Mouse (Mus musculus): ENCODE measurements around the gene Isyna1. TPM values are rescaled to one million over a fixed set of nuclear protein-coding genes. Genes with fewer than 3 reads are reported as not detected.

The Isyna1 gene
- polyA plus RNA-seq, 1 experiment from 2014 or later, result 107 TPM

DNA sequence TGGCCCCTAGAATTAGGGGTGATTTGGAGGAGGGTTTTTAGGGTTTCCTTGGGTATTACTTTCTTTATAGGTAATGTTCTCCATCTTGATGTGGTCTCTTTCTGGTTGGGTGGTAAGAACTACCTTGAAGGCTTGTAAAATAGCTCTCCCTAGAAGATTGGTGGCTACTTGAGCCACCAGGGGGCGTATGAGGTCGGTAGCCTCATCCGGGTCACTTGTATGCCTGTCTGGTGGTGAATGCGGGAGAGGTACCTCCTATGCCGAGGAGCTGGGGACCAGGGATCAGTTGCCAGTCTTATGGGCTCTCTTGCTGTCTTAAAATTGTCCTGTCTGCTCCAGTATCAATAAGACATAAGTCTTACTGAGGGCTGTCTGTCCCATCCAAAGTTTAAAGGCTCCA, 30.9 kb downstream of the Isyna1 start:
- Histone ChIP-seq H3K9ac (no peak overlapping the region), H3K27ac (ENCODE audit: low read depth) (no peak overlapping the region), H3K27me3 (ENCODE audit: insufficient read depth, low read length) (no peaks in the 10 kb centered on the region), H3K36me3 (ENCODE audit: insufficient read depth) (no peaks in the 10 kb centered on the region), H3K4me3 (ENCODE audit: low read depth, low read length) (no peak overlapping the region), H3K4me1 (ENCODE audit: insufficient read depth) (no peaks in the 10 kb centered on the region), H3K4me2 (peak overlapping the region; percentile 25; the same call in 1 of the 2 replicates), H3K9me3 (ENCODE audit: low read depth, low read length) (no peaks in the 10 kb centered on the region)
- DNase-seq, result peak; percentile 83
- TF ChIP-seq CTCF (IDR thresholded peaks at IDR 0.05; ENCODE audit: low read depth), result peak; percentile 71
- no peak for ATAC-seq (ENCODE audit: insufficient read depth)
- 14% methylated on average over 5 of the region's 5 CpGs for WGBS

DNA sequence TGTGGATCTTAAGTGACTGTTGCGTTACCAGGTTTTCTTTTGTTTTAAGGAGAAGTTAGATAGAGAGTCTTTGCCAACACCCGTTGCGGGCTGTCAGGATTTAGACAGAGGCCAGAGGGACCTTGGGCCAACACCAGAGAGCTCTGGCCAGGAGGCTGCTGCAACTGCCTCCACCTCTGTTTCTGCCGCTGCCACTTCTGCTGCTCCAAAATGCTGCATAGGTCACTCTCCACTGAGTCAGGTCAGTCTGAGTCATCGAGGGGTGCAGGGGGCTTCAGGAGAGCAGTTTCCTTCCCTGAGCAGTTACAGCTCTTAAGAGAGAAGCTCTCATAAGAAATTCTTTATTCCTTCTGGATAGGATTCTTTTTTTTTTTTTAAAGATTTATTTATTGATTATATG, 32.9 kb downstream of the Isyna1 start:
- 83% methylated on average over 5 of the region's 5 CpGs for WGBS
- ATAC-seq (ENCODE audit: insufficient read depth) (no peak), DNase-seq (no peak)
- Histone ChIP-seq H3K36me3 (ENCODE audit: insufficient read depth) (no peaks in the 10 kb centered on the region), H3K27ac (ENCODE audit: low read depth) (no peak overlapping the region), H3K27me3 (ENCODE audit: insufficient read depth, low read length) (0 out of 2 replicates have a peak, but pooled peaks cover 7% of the 10 kb centered on the region), H3K9me3 (ENCODE audit: low read depth, low read length) (no peaks in the 10 kb centered on the region), H3K4me2 (no peak overlapping the region), H3K4me1 (ENCODE audit: insufficient read depth) (peaks cover 4% of the 10 kb centered on the region; the same call in 1 of the 2 replicates), H3K9ac (no peak overlapping the region), H3K4me3 (ENCODE audit: low read depth, low read length) (no peak overlapping the region)
- TF ChIP-seq CTCF (IDR thresholded peaks at IDR 0.05; ENCODE audit: low read depth), result no peak

DNA sequence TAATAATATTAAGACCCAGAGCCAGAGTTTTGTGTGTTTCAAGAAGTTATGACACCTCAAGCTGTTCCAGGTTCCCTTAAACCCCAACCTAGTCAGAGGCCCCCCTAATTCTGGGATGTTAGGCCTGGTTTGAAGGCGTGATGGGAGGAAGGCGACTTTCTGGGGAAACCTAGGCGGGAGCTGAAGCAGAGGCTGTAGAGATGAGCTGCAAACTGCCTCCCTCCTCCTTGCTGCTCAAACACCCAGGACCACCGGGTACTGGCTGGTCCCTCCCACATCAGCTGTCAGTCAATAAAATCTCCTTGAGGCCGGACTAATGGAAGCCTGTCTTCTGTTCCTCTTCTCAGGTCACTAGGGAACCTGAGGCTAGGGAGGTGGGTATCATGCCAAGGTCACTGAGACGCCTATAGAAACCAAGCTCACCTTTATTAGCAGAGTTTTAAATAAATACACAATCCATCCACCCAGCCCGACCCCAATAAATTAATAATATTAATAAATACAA, 34.9 kb downstream of the Isyna1 start:
- WGBS, result 50% methylated on average over 7 of the region's 7 CpGs
- peak overlapping the region; percentile 51; the same call in 1 of the 2 replicates for H3K9ac ChIP-seq
- H3K4me2 ChIP-seq, result peak overlapping the region; percentile 68
- no peak for DNase-seq
- peaks cover 6% of the 10 kb centered on the region; the same call in 1 of the 2 replicates for H3K4me1 ChIP-seq (ENCODE audit: insufficient read depth)
- peak overlapping the region; percentile 43; the same call in 1 of the 2 replicates for H3K27ac ChIP-seq (ENCODE audit: low read depth)
- peak overlapping the region; percentile 46 for H3K4me3 ChIP-seq (ENCODE audit: low read depth, low read length)
- no peak for TF ChIP-seq CTCF (IDR thresholded peaks at IDR 0.05; ENCODE audit: low read depth)
- 0 out of 2 replicates have a peak, but pooled peaks cover 10% of the 10 kb centered on the region for H3K27me3 ChIP-seq (ENCODE audit: insufficient read depth, low read length)
- H3K36me3 ChIP-seq (ENCODE audit: insufficient read depth), result no peaks in the 10 kb centered on the region
- no peaks in the 10 kb centered on the region for H3K9me3 ChIP-seq (ENCODE audit: low read depth, low read length)
- ATAC-seq (ENCODE audit: insufficient read depth), result no peak

DNA sequence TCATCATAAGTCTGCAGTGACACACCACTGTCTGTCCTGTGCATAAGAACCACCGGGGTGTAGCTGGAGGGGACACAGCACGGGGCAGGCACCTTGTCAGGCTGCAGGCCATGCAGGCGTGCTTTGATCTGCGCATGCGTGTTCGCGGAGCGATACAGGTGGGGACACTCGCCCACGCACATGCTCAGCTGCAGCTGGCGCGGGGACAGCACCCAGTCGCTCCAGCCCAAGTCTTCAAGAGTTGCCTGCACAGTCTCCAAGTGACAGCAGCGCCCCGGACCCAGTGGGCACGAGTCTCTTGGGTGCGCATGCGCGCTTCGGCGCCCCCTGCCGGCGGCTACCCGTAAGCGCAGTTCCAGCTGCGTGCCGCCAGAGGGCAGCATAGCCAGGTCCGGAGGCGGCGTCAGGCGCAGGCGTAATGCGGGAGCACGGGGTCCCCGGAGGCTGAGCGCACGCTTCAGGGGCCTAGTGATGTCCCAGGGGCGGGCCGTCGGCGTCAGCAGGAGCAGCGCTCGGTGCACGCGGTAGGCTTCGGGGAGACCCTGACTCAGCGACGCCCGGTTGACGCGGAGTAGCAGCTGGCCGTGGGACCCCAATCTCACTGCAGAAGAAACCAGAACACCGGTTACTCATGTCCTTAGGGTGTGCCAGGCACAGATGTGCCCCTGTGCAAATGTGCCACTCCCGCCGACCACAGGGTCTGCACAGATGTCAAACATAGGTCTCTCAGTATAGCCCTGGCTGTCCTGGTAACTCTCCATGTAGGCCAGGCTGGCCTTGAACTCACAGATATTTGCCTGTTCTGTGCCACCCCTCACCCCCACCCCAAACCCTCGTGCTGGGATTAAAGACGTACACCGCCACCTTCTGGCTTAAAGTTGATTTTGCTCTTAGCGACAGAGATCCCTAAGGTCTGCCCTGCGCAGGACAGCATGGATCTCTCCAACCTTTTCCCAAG, 35.7 kb downstream of the Isyna1 start:
- DNase-seq, result peak; percentile 93
- peak; percentile 94 for ATAC-seq (ENCODE audit: insufficient read depth)
- peak overlapping the region; percentile 68 for H3K4me2 ChIP-seq
- peak overlapping the region; percentile 51 for H3K9ac ChIP-seq
- H3K36me3 ChIP-seq (ENCODE audit: insufficient read depth), result no peaks in the 10 kb centered on the region
- peaks cover 10% of the 10 kb centered on the region; the same call in 1 of the 2 replicates for H3K4me1 ChIP-seq (ENCODE audit: insufficient read depth)
- peak overlapping the region; percentile 46 for H3K4me3 ChIP-seq (ENCODE audit: low read depth, low read length)
- peak overlapping the region; percentile 43 for H3K27ac ChIP-seq (ENCODE audit: low read depth)
- H3K9me3 ChIP-seq (ENCODE audit: low read depth, low read length), result no peaks in the 10 kb centered on the region
- WGBS, result under 1% methylated on average over 60 of the region's 60 CpGs
- peak; percentile 100 for TF ChIP-seq CTCF (IDR thresholded peaks at IDR 0.05; ENCODE audit: low read depth)
- H3K27me3 ChIP-seq (ENCODE audit: insufficient read depth, low read length), result 0 out of 2 replicates have a peak, but pooled peaks cover 10% of the 10 kb centered on the region

DNA sequence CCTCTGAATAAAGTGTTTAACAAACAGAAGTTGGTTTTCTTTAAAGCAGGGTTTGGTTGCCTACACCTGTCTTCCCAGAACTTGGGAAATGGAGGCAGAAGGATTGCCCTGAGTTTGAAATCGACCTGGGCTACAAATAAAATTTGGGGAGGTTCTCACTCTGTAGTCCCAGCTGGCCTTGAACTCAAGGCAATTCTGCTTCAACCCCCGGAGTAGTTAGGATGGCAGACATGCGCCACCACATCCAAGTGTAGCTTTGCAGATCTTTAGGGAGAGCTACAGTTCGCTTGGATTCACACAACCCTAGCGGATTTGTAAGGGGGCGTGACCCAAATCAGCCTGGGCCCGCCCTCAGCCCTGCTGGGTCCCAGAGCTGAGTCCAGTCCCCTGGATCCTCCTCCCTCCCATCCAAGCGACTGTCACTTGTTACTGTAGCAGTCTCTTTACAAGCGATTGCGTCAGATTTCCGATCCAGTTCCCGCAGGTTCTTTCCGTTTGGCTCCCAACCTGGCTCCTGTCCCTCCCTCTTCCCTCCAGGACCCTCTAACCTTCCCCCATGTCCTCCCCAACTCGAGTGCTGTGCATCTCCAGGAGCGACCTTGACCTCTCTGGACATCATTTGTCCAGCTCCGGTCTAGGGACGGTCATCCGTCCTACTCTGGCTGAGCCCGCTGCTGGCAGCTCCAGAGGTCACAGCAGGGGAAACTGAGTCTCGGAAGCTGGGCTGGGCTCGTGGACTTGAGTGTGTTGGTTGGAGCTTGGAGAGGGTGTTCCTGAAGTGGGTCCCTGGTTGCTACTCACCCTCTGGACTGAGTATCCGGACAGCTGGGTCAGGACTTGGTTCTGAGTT, 36.6 kb downstream of the Isyna1 start:
- H3K4me3 ChIP-seq (ENCODE audit: low read depth, low read length), result peak overlapping the region; percentile 8; the same call in 1 of the 2 replicates
- peaks cover 10% of the 10 kb centered on the region; the same call in 1 of the 2 replicates for H3K4me1 ChIP-seq (ENCODE audit: insufficient read depth)
- ATAC-seq (ENCODE audit: insufficient read depth), result peak; percentile 51
- no peaks in the 10 kb centered on the region for H3K36me3 ChIP-seq (ENCODE audit: insufficient read depth)
- 0 out of 2 replicates have a peak overlapping the region, but pooled peaks have one; percentile 6 for H3K9ac ChIP-seq
- 0 out of 2 replicates have a peak, but pooled peaks cover 10% of the 10 kb centered on the region for H3K27me3 ChIP-seq (ENCODE audit: insufficient read depth, low read length)
- peak; percentile 82 for DNase-seq
- no peak overlapping the region for H3K27ac ChIP-seq (ENCODE audit: low read depth)
- peak overlapping the region; percentile 68 for H3K4me2 ChIP-seq
- H3K9me3 ChIP-seq (ENCODE audit: low read depth, low read length), result no peaks in the 10 kb centered on the region
- 13% methylated on average over 22 of the region's 22 CpGs for WGBS
- TF ChIP-seq CTCF (IDR thresholded peaks at IDR 0.05; ENCODE audit: low read depth), result no peak

DNA sequence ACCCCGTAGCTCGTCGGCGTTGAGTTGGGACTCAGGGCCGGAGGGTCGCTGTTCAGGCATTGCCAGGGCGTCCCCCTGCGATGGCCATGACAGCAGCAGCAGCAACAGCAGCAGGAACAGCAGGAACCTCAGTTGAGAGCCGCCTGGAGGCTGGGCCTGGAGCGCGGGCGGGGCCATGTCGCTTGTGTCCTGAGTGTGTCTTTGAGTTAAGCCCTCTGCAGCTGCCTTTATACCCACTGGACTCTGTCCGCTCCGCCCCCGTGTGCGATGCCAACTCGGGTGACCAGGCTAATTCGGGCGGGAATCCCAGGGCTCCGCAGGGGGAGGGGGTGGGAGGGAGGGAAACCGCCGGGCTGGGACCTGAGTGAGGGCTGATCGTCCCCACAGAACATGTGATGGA, 37.3 kb downstream of the Isyna1 start:
- H3K36me3 ChIP-seq (ENCODE audit: insufficient read depth), result no peaks in the 10 kb centered on the region
- TF ChIP-seq CTCF (IDR thresholded peaks at IDR 0.05; ENCODE audit: low read depth), result no peak
- H3K9ac ChIP-seq, result 0 out of 2 replicates have a peak overlapping the region, but pooled peaks have one; percentile 6
- DNase-seq (peak; percentile 41), ATAC-seq (ENCODE audit: insufficient read depth) (no peak)
- H3K27ac ChIP-seq (ENCODE audit: low read depth), result no peak overlapping the region
- peak overlapping the region; percentile 8; the same call in 1 of the 2 replicates for H3K4me3 ChIP-seq (ENCODE audit: low read depth, low read length)
- peak overlapping the region; percentile 29; the same call in 1 of the 2 replicates for H3K4me2 ChIP-seq
- H3K9me3 ChIP-seq (ENCODE audit: low read depth, low read length), result no peaks in the 10 kb centered on the region
- WGBS, result 19% methylated on average over 24 of the region's 24 CpGs
- peaks cover 10% of the 10 kb centered on the region; the same call in 1 of the 2 replicates for H3K4me1 ChIP-seq (ENCODE audit: insufficient read depth)
- H3K27me3 ChIP-seq (ENCODE audit: insufficient read depth, low read length), result 0 out of 2 replicates have a peak, but pooled peaks cover 10% of the 10 kb centered on the region

All from lung, embryonic 14.5 days (tissue).